Mouse (Mus musculus): ENCODE results near the gene Rbbp6.

Gene Rbbp6

GRCm38 (mm10) chr7:122965386-122965785 is at the start of gene Rbbp6:
Rbbp6 (plus strand) TSS chr7:122965686.
- no peak for DNase-seq (ENCODE audit: low read depth)

- DNase-seq (ENCODE audit: low read depth), result peak; percentile 72
Observed at GRCm38 (mm10) chr7:122919728-122920582, 45.5 kb upstream of the Rbbp6 start.

GRCm38 (mm10) chr7:122921537-122921936 is 43.9 kb upstream of the Rbbp6 start:
- no peak for DNase-seq (ENCODE audit: low read depth)

GRCm38 (mm10) chr7:122924256-122924655 is 41.2 kb upstream of the Rbbp6 start:
- peak; percentile 45 for DNase-seq (ENCODE audit: low read depth)

- DNase-seq (ENCODE audit: low read depth), result no peak
Observed at GRCm38 (mm10) chr7:122930494-122930893, 35.0 kb upstream of the Rbbp6 start.

GRCm38 (mm10) chr7:122932171-122932570 is 33.3 kb upstream of the Rbbp6 start:
- no peak for DNase-seq (ENCODE audit: low read depth)

GRCm38 (mm10) chr7:122936626-122937025 is 28.9 kb upstream of the Rbbp6 start:
- DNase-seq (ENCODE audit: low read depth), result peak; percentile 39

- DNase-seq (ENCODE audit: low read depth), result no peak
Observed at GRCm38 (mm10) chr7:122938197-122938596, 27.3 kb upstream of the Rbbp6 start.

- peak; percentile 34 for DNase-seq (ENCODE audit: low read depth)
Observed at GRCm38 (mm10) chr7:122939181-122939580, 26.3 kb upstream of the Rbbp6 start.

- DNase-seq (ENCODE audit: low read depth), result peak; percentile 68
Observed at GRCm38 (mm10) chr7:122940371-122941075, 25.0 kb upstream of the Rbbp6 start.

- DNase-seq (ENCODE audit: low read depth), result peak; percentile 39
Observed at GRCm38 (mm10) chr7:122942111-122942510, 23.4 kb upstream of the Rbbp6 start.

GRCm38 (mm10) chr7:122945149-122945548 is 20.3 kb upstream of the Rbbp6 start:
- DNase-seq (ENCODE audit: low read depth), result peak; percentile 85

- no peak for DNase-seq (ENCODE audit: low read depth)
Observed at GRCm38 (mm10) chr7:122949268-122949667, 16.2 kb upstream of the Rbbp6 start.

- no peak for DNase-seq (ENCODE audit: low read depth)
Observed at GRCm38 (mm10) chr7:122951464-122951863, 14.0 kb upstream of the Rbbp6 start.

- no peak for DNase-seq (ENCODE audit: low read depth)
Observed at GRCm38 (mm10) chr7:122952066-122952465, 13.4 kb upstream of the Rbbp6 start.

- no peak for DNase-seq (ENCODE audit: low read depth)
Observed at GRCm38 (mm10) chr7:122954451-122955225, 10.8 kb upstream of the Rbbp6 start.

- DNase-seq (ENCODE audit: low read depth), result peak; percentile 95
Observed at GRCm38 (mm10) chr7:122955226-122955955, 10.1 kb upstream of the Rbbp6 start.

GRCm38 (mm10) chr7:122968751-122969150 is 3.3 kb downstream of the Rbbp6 start:
- DNase-seq (ENCODE audit: low read depth), result peak; percentile 70

- peak; percentile 93 for DNase-seq (ENCODE audit: low read depth)
Observed at GRCm38 (mm10) chr7:122969231-122970032, 3.9 kb downstream of the Rbbp6 start.

- DNase-seq (ENCODE audit: low read depth), result peak; percentile 34
Observed at GRCm38 (mm10) chr7:122970119-122970781, 4.8 kb downstream of the Rbbp6 start.
